Mouse (Mus musculus): ENCODE measurements around the gene Zfp513. TPM values are rescaled to one million over a fixed set of nuclear protein-coding genes. Genes with fewer than 3 reads are reported as not detected.

The Zfp513 gene
- polyA plus RNA-seq, 1 experiment from 2014 or later = 6.5 TPM

- Histone ChIP-seq H3K27me3 (ENCODE audit: control insufficient read depth, insufficient read depth, low read length) (no peaks in the 10 kb centered on the region), H3K4me1 (ENCODE audit: control insufficient read depth, insufficient read depth, low read length) (peaks cover 14% of the 10 kb centered on the region), H3K36me3 (ENCODE audit: control insufficient read depth, insufficient read depth) (peaks cover 72% of the 10 kb centered on the region), H3K4me3 (ENCODE audit: low read length) (peak overlapping the region; percentile 72), H3K4me2 (ENCODE audit: low read depth, low read length) (peak overlapping the region; percentile 88), H3K27ac (ENCODE audit: low read length) (peak overlapping the region; percentile 85), H3K9me3 (replicated peaks; ENCODE audit: control insufficient read depth, low read length) (peaks cover 4% of the 10 kb centered on the region), H3K9ac (ENCODE audit: low read length) (peak overlapping the region; percentile 82; the same call in 1 of the 2 replicates)
- 81% methylated on average over 7 of the region's 7 CpGs for WGBS
- no peak for ATAC-seq (replicated peaks; ENCODE audit: extremely low read depth, insufficient read depth, low FRiP score)
Observed at GRCm38 (mm10) chr5:31202933-31203332, 830 bp upstream of the Zfp513 start.

- Histone ChIP-seq H3K4me1 (ENCODE audit: control insufficient read depth, insufficient read depth, low read length) (peaks cover 14% of the 10 kb centered on the region), H3K4me3 (ENCODE audit: low read length) (peak overlapping the region; percentile 72), H3K36me3 (ENCODE audit: control insufficient read depth, insufficient read depth) (peaks cover 74% of the 10 kb centered on the region), H3K27me3 (ENCODE audit: control insufficient read depth, insufficient read depth, low read length) (no peaks in the 10 kb centered on the region), H3K4me2 (ENCODE audit: low read depth, low read length) (peak overlapping the region; percentile 78), H3K9me3 (replicated peaks; ENCODE audit: control insufficient read depth, low read length) (peaks cover 4% of the 10 kb centered on the region), H3K27ac (ENCODE audit: low read length) (peak overlapping the region; percentile 62), H3K9ac (ENCODE audit: low read length) (peak overlapping the region; percentile 83)
- no peak for ATAC-seq (replicated peaks; ENCODE audit: extremely low read depth, insufficient read depth, low FRiP score)
- WGBS = 11% methylated on average over 13 of the region's 13 CpGs
Observed at GRCm38 (mm10) chr5:31201042-31201741, 911 bp downstream of the Zfp513 start.

- peak overlapping the region; percentile 78; the same call in 1 of the 2 replicates for H3K4me2 ChIP-seq (ENCODE audit: low read depth, low read length)
- ATAC-seq (replicated peaks; ENCODE audit: extremely low read depth, insufficient read depth, low FRiP score) = no peak
- H3K4me1 ChIP-seq (ENCODE audit: control insufficient read depth, insufficient read depth, low read length) = peaks cover 14% of the 10 kb centered on the region
Observed at GRCm38 (mm10) chr5:31200327-31200768, 1.8 kb downstream of the Zfp513 start.

GRCm38 (mm10) chr5:31199893-31200292, 2.2 kb downstream of the Zfp513 start:
- ATAC-seq (replicated peaks; ENCODE audit: extremely low read depth, insufficient read depth, low FRiP score) = no peak
- Histone ChIP-seq H3K4me1 (ENCODE audit: control insufficient read depth, insufficient read depth, low read length) (peaks cover 14% of the 10 kb centered on the region), H3K36me3 (ENCODE audit: control insufficient read depth, insufficient read depth) (peaks cover 75% of the 10 kb centered on the region), H3K9ac (ENCODE audit: low read length) (no peak overlapping the region), H3K27me3 (ENCODE audit: control insufficient read depth, insufficient read depth, low read length) (no peaks in the 10 kb centered on the region), H3K4me2 (ENCODE audit: low read depth, low read length) (no peak overlapping the region), H3K9me3 (replicated peaks; ENCODE audit: control insufficient read depth, low read length) (peaks cover 4% of the 10 kb centered on the region), H3K27ac (ENCODE audit: low read length) (no peak overlapping the region), H3K4me3 (ENCODE audit: low read length) (no peak overlapping the region)
- WGBS = 76% methylated on average over 9 of the region's 9 CpGs

More at GRCm38 (mm10) chr5:31200327-31200768, 1.8 kb downstream of the Zfp513 start:
- H3K27me3 ChIP-seq (ENCODE audit: control insufficient read depth, insufficient read depth, low read length) = no peaks in the 10 kb centered on the region
- peak overlapping the region; percentile 7; the same call in 1 of the 2 replicates for H3K9ac ChIP-seq (ENCODE audit: low read length)
- no peak overlapping the region for H3K27ac ChIP-seq (ENCODE audit: low read length)
- 86% methylated on average over 27 of the region's 27 CpGs for WGBS
- H3K36me3 ChIP-seq (ENCODE audit: control insufficient read depth, insufficient read depth) = peaks cover 75% of the 10 kb centered on the region
- H3K9me3 ChIP-seq (replicated peaks; ENCODE audit: control insufficient read depth, low read length) = peaks cover 4% of the 10 kb centered on the region
- no peak overlapping the region for H3K4me3 ChIP-seq (ENCODE audit: low read length)

- 90% methylated on average over 19 of the region's 19 CpGs for WGBS
- Histone ChIP-seq H3K4me3 (ENCODE audit: low read length) (no peak overlapping the region), H3K9ac (ENCODE audit: low read length) (no peak overlapping the region), H3K27me3 (ENCODE audit: control insufficient read depth, insufficient read depth, low read length) (no peaks in the 10 kb centered on the region), H3K4me1 (ENCODE audit: control insufficient read depth, insufficient read depth, low read length) (peaks cover 15% of the 10 kb centered on the region), H3K9me3 (replicated peaks; ENCODE audit: control insufficient read depth, low read length) (peaks cover 4% of the 10 kb centered on the region), H3K36me3 (ENCODE audit: control insufficient read depth, insufficient read depth) (peaks cover 70% of the 10 kb centered on the region), H3K4me2 (ENCODE audit: low read depth, low read length) (no peak overlapping the region), H3K27ac (ENCODE audit: low read length) (no peak overlapping the region)
- ATAC-seq (replicated peaks; ENCODE audit: extremely low read depth, insufficient read depth, low FRiP score) = no peak
Observed at GRCm38 (mm10) chr5:31199321-31199892, 2.7 kb downstream of the Zfp513 start.

GRCm38 (mm10) chr5:31198616-31199320, 3.3 kb downstream of the Zfp513 start:
- H3K9ac ChIP-seq (ENCODE audit: low read length) = no peak overlapping the region

GRCm38 (mm10) chr5:31198170-31198569, 3.9 kb downstream of the Zfp513 start:
- peaks cover 4% of the 10 kb centered on the region for H3K9me3 ChIP-seq (replicated peaks; ENCODE audit: control insufficient read depth, low read length)
- H3K9ac ChIP-seq (ENCODE audit: low read length) = no peak overlapping the region
- no peak overlapping the region for H3K4me2 ChIP-seq (ENCODE audit: low read depth, low read length)
- H3K4me1 ChIP-seq (ENCODE audit: control insufficient read depth, insufficient read depth, low read length) = peaks cover 21% of the 10 kb centered on the region
- H3K27ac ChIP-seq (ENCODE audit: low read length) = no peak overlapping the region
- H3K4me3 ChIP-seq (ENCODE audit: low read length) = no peak overlapping the region
- ATAC-seq (replicated peaks; ENCODE audit: extremely low read depth, insufficient read depth, low FRiP score) = no peak
- H3K36me3 ChIP-seq (ENCODE audit: control insufficient read depth, insufficient read depth) = peaks cover 57% of the 10 kb centered on the region
- no peaks in the 10 kb centered on the region for H3K27me3 ChIP-seq (ENCODE audit: control insufficient read depth, insufficient read depth, low read length)
- WGBS = 80% methylated on average over 9 of the region's 9 CpGs

More at GRCm38 (mm10) chr5:31198616-31199320, 3.3 kb downstream of the Zfp513 start:
- H3K36me3 ChIP-seq (ENCODE audit: control insufficient read depth, insufficient read depth) = peaks cover 63% of the 10 kb centered on the region
- H3K4me3 ChIP-seq (ENCODE audit: low read length) = no peak overlapping the region
- no peak overlapping the region for H3K27ac ChIP-seq (ENCODE audit: low read length)
- H3K4me2 ChIP-seq (ENCODE audit: low read depth, low read length) = no peak overlapping the region
- ATAC-seq (replicated peaks; ENCODE audit: extremely low read depth, insufficient read depth, low FRiP score) = no peak
- peaks cover 4% of the 10 kb centered on the region for H3K9me3 ChIP-seq (replicated peaks; ENCODE audit: control insufficient read depth, low read length)
- H3K27me3 ChIP-seq (ENCODE audit: control insufficient read depth, insufficient read depth, low read length) = no peaks in the 10 kb centered on the region
- peaks cover 21% of the 10 kb centered on the region for H3K4me1 ChIP-seq (ENCODE audit: control insufficient read depth, insufficient read depth, low read length)
- WGBS = 77% methylated on average over 5 of the region's 5 CpGs

GRCm38 (mm10) chr5:31197072-31197471, 5.0 kb downstream of the Zfp513 start:
- Histone ChIP-seq H3K36me3 (ENCODE audit: control insufficient read depth, insufficient read depth) (peaks cover 54% of the 10 kb centered on the region), H3K4me2 (ENCODE audit: low read depth, low read length) (no peak overlapping the region), H3K9ac (ENCODE audit: low read length) (no peak overlapping the region), H3K27me3 (ENCODE audit: control insufficient read depth, insufficient read depth, low read length) (no peaks in the 10 kb centered on the region), H3K27ac (ENCODE audit: low read length) (no peak overlapping the region), H3K9me3 (replicated peaks; ENCODE audit: control insufficient read depth, low read length) (peaks cover 4% of the 10 kb centered on the region), H3K4me1 (ENCODE audit: control insufficient read depth, insufficient read depth, low read length) (peaks cover 18% of the 10 kb centered on the region), H3K4me3 (ENCODE audit: low read length) (no peak overlapping the region)
- WGBS = 91% methylated on average over 12 of the region's 12 CpGs
- ATAC-seq (replicated peaks; ENCODE audit: extremely low read depth, insufficient read depth, low FRiP score) = no peak

- H3K4me3 ChIP-seq (ENCODE audit: low read length) = no peak overlapping the region
- H3K4me1 ChIP-seq (ENCODE audit: control insufficient read depth, insufficient read depth, low read length) = peaks cover 23% of the 10 kb centered on the region
- no peak overlapping the region for H3K27ac ChIP-seq (ENCODE audit: low read length)
- no peaks in the 10 kb centered on the region for H3K27me3 ChIP-seq (ENCODE audit: control insufficient read depth, insufficient read depth, low read length)
- peaks cover 4% of the 10 kb centered on the region for H3K9me3 ChIP-seq (replicated peaks; ENCODE audit: control insufficient read depth, low read length)
- WGBS = 91% methylated on average over 10 of the region's 10 CpGs
- no peak overlapping the region for H3K9ac ChIP-seq (ENCODE audit: low read length)
- H3K36me3 ChIP-seq (ENCODE audit: control insufficient read depth, insufficient read depth) = peaks cover 55% of the 10 kb centered on the region
- ATAC-seq (replicated peaks; ENCODE audit: extremely low read depth, insufficient read depth, low FRiP score) = no peak
- H3K4me2 ChIP-seq (ENCODE audit: low read depth, low read length) = no peak overlapping the region
Observed at GRCm38 (mm10) chr5:31196207-31196606, 5.9 kb downstream of the Zfp513 start.
